8 mouse cellular contexts compared by ENCODE assay signal in the genomic region with DNA sequence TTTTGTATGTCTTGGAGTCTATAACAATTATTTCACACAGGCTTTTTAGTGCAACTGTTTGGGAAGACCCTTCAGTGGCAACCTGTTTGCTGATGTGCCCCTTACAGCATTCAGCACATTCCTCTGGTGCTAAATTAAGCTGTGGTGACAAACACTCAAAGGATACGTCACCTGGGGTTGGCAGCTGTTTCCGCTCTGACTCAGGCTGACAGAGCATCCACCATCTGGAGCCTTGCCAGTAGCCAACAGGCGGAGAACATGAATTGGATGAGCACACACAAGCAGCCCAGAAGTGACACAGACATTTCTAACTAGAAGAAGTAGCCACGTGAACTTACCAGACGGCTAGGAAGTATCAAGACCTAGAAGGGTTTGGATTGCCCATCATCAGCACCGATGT. TPM values are rescaled to one million over a fixed set of nuclear protein-coding genes. Genes with fewer than 3 reads are reported as not detected.
DNase-seq lines count a peak whose midpoint lies in the region; ATAC-seq lines count a peak whose summit lies in the region.

No protein-coding gene starts in this region.

- H3K9me3 ChIP-seq in forebrain, embryonic 15.5 days, result no peaks in the 10 kb centered on the region
- H3K9me3 ChIP-seq in forebrain, embryonic 11.5 days (ENCODE audit: control insufficient read depth, low read length), result no peaks in the 10 kb centered on the region

- no peaks in the 10 kb centered on the region for H3K27me3 ChIP-seq in forebrain, embryonic 15.5 days
- no peaks in the 10 kb centered on the region for H3K27me3 ChIP-seq in forebrain, embryonic 11.5 days (ENCODE audit: control insufficient read depth, insufficient read depth, low read length)

- ATAC-seq in forebrain, embryonic 15.5 days (replicated peaks), result 0 out of 2 replicates have a peak, but pooled peaks have one; percentile 43
- ATAC-seq in forebrain, embryonic 11.5 days (replicated peaks; ENCODE audit: low FRiP score), result no peak

- H3K4me3 ChIP-seq in forebrain, embryonic 15.5 days, result no peak overlapping the region
- no peak overlapping the region for H3K4me3 ChIP-seq in forebrain, embryonic 11.5 days (ENCODE audit: low read depth, low read length)

- H3K27ac ChIP-seq in forebrain, embryonic 15.5 days (replicated peaks), result no peak overlapping the region
- H3K27ac ChIP-seq in forebrain, embryonic 11.5 days (ENCODE audit: low read depth, low read length), result no peak overlapping the region

- H3K36me3 ChIP-seq in forebrain, embryonic 15.5 days, result no peaks in the 10 kb centered on the region
- H3K36me3 ChIP-seq in forebrain, embryonic 11.5 days (ENCODE audit: control insufficient read depth, insufficient read depth, low read length), result no peaks in the 10 kb centered on the region

- H3K9ac ChIP-seq in forebrain, embryonic 15.5 days (replicated peaks), result no peak overlapping the region
- no peak overlapping the region for H3K9ac ChIP-seq in forebrain, embryonic 11.5 days (ENCODE audit: low read length)

- intact Hi-C loops in left cerebral cortex, postnatal 36 days (cut with DNase I), result no loop called here

- H3K4me2 ChIP-seq in forebrain, embryonic 15.5 days (replicated peaks), result no peak overlapping the region
- H3K4me2 ChIP-seq in forebrain, embryonic 11.5 days (ENCODE audit: low read depth, low read length, severe bottlenecking), result no peak overlapping the region

- 40% methylated on average over 6 of the region's 6 CpGs for WGBS in forebrain, embryonic 15.5 days
- WGBS in forebrain, embryonic 11.5 days, result 88% methylated on average over 6 of the region's 6 CpGs

- no peak for DNase-seq in forebrain, embryonic 11.5 days (ENCODE audit: low spot score)
- DNase-seq in NIH3T3 (ENCODE audit: low read depth), result peak; percentile 89
- peak; percentile 64 for DNase-seq in gastrocnemius, adult 18-20 months (ENCODE audit: low spot score)
- DNase-seq in heart, postnatal 4 days, result peak; percentile 92
- DNase-seq in left cerebral cortex, postnatal 36 days (ENCODE audit: low spot score in 2 of 2), result peak; percentile 53 to 58
- peak; percentile 74 for DNase-seq in skeletal muscle tissue, adult 2 months (ENCODE audit: low read depth, low spot score)
- no peak for DNase-seq in ovary, postnatal 14 days (ENCODE audit: low spot score)

- peaks cover 13% of the 10 kb centered on the region; the same call in 1 of the 2 replicates for H3K4me1 ChIP-seq in forebrain, embryonic 15.5 days
- H3K4me1 ChIP-seq in forebrain, embryonic 11.5 days (replicated peaks; ENCODE audit: control insufficient read depth, insufficient read depth, low read length), result no peaks in the 10 kb centered on the region

RNA-seq across cellular contexts. Expression of a gene that starts 44.0 kb away (rescaled TPM):
- 35.9 and 36.0 TPM in 2 replicates for polyA plus RNA-seq in forebrain, embryonic 15.5 days (2015; fragmentation: Nextera tagmentation; extraction: Ambion mirVana)
- 16.2 and 16.8 TPM in 2 replicates for polyA plus RNA-seq in forebrain, embryonic 11.5 days (2014; fragmentation: Nextera tagmentation; extraction: Ambion mirVana)
- 1 to 10 TPM; 3.0 to 6.9 TPM for total RNA-seq in gastrocnemius, adult 18-20 months (2021)
- total RNA-seq in heart, postnatal 4 days (2021), result 1 to 10 TPM; 7.2 to 8.2 TPM
- total RNA-seq in left cerebral cortex, postnatal 36 days (2021), result 10 to 100 TPM; 41.9 to 56.6 TPM

Comparison
In these comparisons a context has a peak if more than half of its experiments do, and no peak if none do; other contexts are left out.
1. DNase-seq: peak in NIH3T3 (single experiment), gastrocnemius, adult 18-20 months (single experiment), heart, postnatal 4 days (single experiment), left cerebral cortex, postnatal 36 days (2 of 2) and skeletal muscle tissue, adult 2 months (single experiment); none in forebrain, embryonic 11.5 days (single experiment) and ovary, postnatal 14 days (single experiment).
2. RNA of a gene that starts 44.0 kb away (total RNA-seq): 41.9 to 56.6 TPM in left cerebral cortex, postnatal 36 days; 7.2 to 8.2 TPM in heart, postnatal 4 days and 3.0 to 6.9 TPM in gastrocnemius, adult 18-20 months; every median in the first group is over 4 times any median in the second.